Mouse (Mus musculus) CH12.LX (cell line): ENCODE measurements around the gene Cdk2ap2. TPM values are rescaled to one million over a fixed set of nuclear protein-coding genes. Genes with fewer than 3 reads are reported as not detected.

Experiments
- DNase-seq: peaks from one replicate; pipeline ENCODE4 v3.0.0-alpha.2; 2013; ENCODE audit errors: extremely low read depth
- H3K27ac ChIP-seq: 2 replicates; pipeline ENCODE4 v1.5.1; 2012; ENCODE audit warnings: low read depth, mild to moderate bottlenecking, control low read depth, moderate library complexity; ENCODE audit not compliant: insufficient read depth
- H3K27me3 ChIP-seq: replicated peaks from 2 replicates; pipeline ENCODE3; 2012; ENCODE audit warnings: inconsistent platforms
- H3K36me3 ChIP-seq, 2 experiments: replicated peaks in 1 of 2; 2 replicates each; pipeline versions ENCODE3 to v1.6.1; 2012; ENCODE audit warnings: inconsistent platforms in 1 of 2, low read length in 1 of 2, mild to moderate bottlenecking in 1 of 2, mixed read lengths in 1 of 2, moderate library complexity in 1 of 2; ENCODE audit not compliant: control insufficient read depth in 1 of 2, insufficient read depth in 1 of 2
- H3K4me1 ChIP-seq, 2 experiments: 2 replicates each; pipeline ENCODE4 v1.6.1; 2012; ENCODE audit warnings: inconsistent platforms in 1 of 2, moderate library complexity in 1 of 2; ENCODE audit not compliant: insufficient read depth in 2 of 2, control insufficient read depth in 1 of 2
- H3K4me2 ChIP-seq: 2 replicates; pipeline ENCODE4 v1.6.1; 2012; ENCODE audit warnings: low read depth, mild to moderate bottlenecking, control low read depth; ENCODE audit not compliant: poor library complexity, insufficient read depth, severe bottlenecking
- H3K4me3 ChIP-seq, 3 experiments: fragments of 150-350 bp in 1 of 3; sonication (generic) in 1 of 3; replicated peaks in 1 of 3; 2 replicates each; pipeline versions ENCODE3 to v1.5.1; 2011 to 2012; ENCODE audit warnings: low read depth in 2 of 3, low read length in 2 of 3, mild to moderate bottlenecking in 2 of 3, moderate library complexity in 2 of 3, control low read depth in 1 of 3, improper control_type of control experiment in 1 of 3, inconsistent platforms in 1 of 3, mixed read lengths in 1 of 3; ENCODE audit not compliant: poor library complexity in 1 of 3
- H3K79me2 ChIP-seq: replicated peaks from 2 replicates; pipeline ENCODE4 v1.6.1; 2012; ENCODE audit warnings: mild to moderate bottlenecking, moderate library complexity; ENCODE audit not compliant: control insufficient read depth, poor library complexity, insufficient read depth, severe bottlenecking; ENCODE audit errors: extremely low read depth
- H3K9ac ChIP-seq: 2 replicates; pipeline ENCODE4 v1.6.1; 2012; ENCODE audit warnings: low read depth, mild to moderate bottlenecking, control low read depth, moderate library complexity; ENCODE audit not compliant: insufficient read depth
- H3K9me3 ChIP-seq: replicated peaks from 2 replicates; pipeline ENCODE3; 2012; ENCODE audit warnings: low read length, inconsistent platforms, mixed read lengths
- BHLHE40 ChIP-seq: IDR thresholded peaks from 2 replicates; pipeline ENCODE4 v1.6.1; 2011; ENCODE audit warnings: mild to moderate bottlenecking, low read depth, low read length, improper control_type of control experiment
- CHD1 ChIP-seq: IDR thresholded peaks from 2 replicates; pipeline ENCODE4 v1.6.1; 2012; ENCODE audit warnings: low read depth, low read length, improper control_type of control experiment, inconsistent platforms
- CHD2 ChIP-seq: IDR thresholded peaks from 2 replicates; pipeline ENCODE4 v1.6.1; 2011; ENCODE audit warnings: low read length, improper control_type of control experiment
- CTCF ChIP-seq, 2 experiments: IDR thresholded peaks in 1 of 2; conservative IDR thresholded peaks in 1 of 2; 2 replicates each; pipeline ENCODE4 v1.5.1; 2011 to 2012; ENCODE audit warnings: low read depth in 2 of 2, low read length in 2 of 2, improper control_type of control experiment in 1 of 2, inconsistent platforms in 1 of 2, mild to moderate bottlenecking in 1 of 2, moderate library complexity in 1 of 2
- E2F4 ChIP-seq: IDR thresholded peaks from 2 replicates; pipeline ENCODE4 v1.6.1; 2011; ENCODE audit warnings: low read depth, low read length, improper control_type of control experiment; ENCODE audit not compliant: insufficient replicate concordance
- ELF1 ChIP-seq: IDR thresholded peaks from 2 replicates; pipeline ENCODE4 v1.6.1; 2014; ENCODE audit warnings: low read depth, mild to moderate bottlenecking, inconsistent platforms, low read length, improper control_type of control experiment
- EP300 ChIP-seq: IDR thresholded peaks from 2 replicates; pipeline ENCODE4 v1.6.1; 2011; ENCODE audit warnings: low read length, improper control_type of control experiment
- ETS1 ChIP-seq: conservative IDR thresholded peaks from 2 replicates; pipeline ENCODE4 v1.6.1; 2012; ENCODE audit warnings: low read depth, mild to moderate bottlenecking, inconsistent platforms, low read length, improper control_type of control experiment, moderate library complexity
- GABPA ChIP-seq: IDR thresholded peaks from 2 replicates; pipeline ENCODE4 v1.6.1; 2012; ENCODE audit warnings: low read depth, low read length, improper control_type of control experiment, inconsistent platforms; ENCODE audit not compliant: insufficient replicate concordance
- HCFC1 ChIP-seq: IDR thresholded peaks from 2 replicates; pipeline ENCODE4 v1.6.1; 2012; ENCODE audit warnings: low read depth, mild to moderate bottlenecking, inconsistent platforms, low read length, improper control_type of control experiment
- IRF4 ChIP-seq: IDR thresholded peaks from 2 replicates; pipeline ENCODE4 v1.6.1; 2014; ENCODE audit warnings: low read depth, mild to moderate bottlenecking, inconsistent platforms, low read length, improper control_type of control experiment
- JUN ChIP-seq: IDR thresholded peaks from 2 replicates; pipeline ENCODE4 v1.6.1; 2011; ENCODE audit warnings: low read depth, mild to moderate bottlenecking, low read length, improper control_type of control experiment, moderate library complexity; ENCODE audit not compliant: insufficient read depth
- JUND ChIP-seq: conservative IDR thresholded peaks from 2 replicates; pipeline ENCODE4 v1.6.1; 2011; ENCODE audit warnings: low read depth, low read length, improper control_type of control experiment
- KAT2A ChIP-seq: IDR thresholded peaks from 2 replicates; pipeline ENCODE4 v1.6.1; 2012; ENCODE audit warnings: low read length, improper control_type of control experiment, inconsistent platforms; ENCODE audit not compliant: insufficient replicate concordance
- MAFK ChIP-seq: IDR thresholded peaks from 2 replicates; pipeline ENCODE4 v1.6.1; 2011; ENCODE audit warnings: low read length, improper control_type of control experiment; ENCODE audit not compliant: insufficient replicate concordance
- MAZ ChIP-seq: IDR thresholded peaks from 2 replicates; pipeline ENCODE4 v1.6.1; 2012; ENCODE audit warnings: low read depth, mild to moderate bottlenecking, inconsistent platforms, low read length, improper control_type of control experiment, moderate library complexity
- MEF2A ChIP-seq: IDR thresholded peaks from 2 replicates; pipeline ENCODE4 v1.6.1; 2014; ENCODE audit warnings: low read depth, mild to moderate bottlenecking, inconsistent platforms, low read length, improper control_type of control experiment, borderline replicate concordance
- MXI1 ChIP-seq: IDR thresholded peaks from 2 replicates; pipeline ENCODE4 v1.6.1; 2011; ENCODE audit warnings: mild to moderate bottlenecking, low read depth, low read length, improper control_type of control experiment
- MYC ChIP-seq: IDR thresholded peaks from 2 replicates; pipeline ENCODE4 v1.6.1; 2011; ENCODE audit warnings: low read depth, mild to moderate bottlenecking, improper control_type of control experiment, low read length
- NELFE ChIP-seq: IDR thresholded peaks from 2 replicates; pipeline ENCODE4 v1.6.1; 2011; ENCODE audit warnings: low read depth, low read length, improper control_type of control experiment
- NRF1 ChIP-seq: IDR thresholded peaks from 2 replicates; pipeline ENCODE4 v1.6.1; 2014; ENCODE audit warnings: low read depth, mild to moderate bottlenecking, inconsistent platforms, low read length, improper control_type of control experiment, moderate library complexity
- PAX5 ChIP-seq: IDR thresholded peaks from 2 replicates; pipeline ENCODE4 v1.6.1; 2012; ENCODE audit warnings: low read length, inconsistent platforms, mixed read lengths
- POLR2A ChIP-seq: IDR thresholded peaks from 2 replicates; pipeline ENCODE4 v1.6.1; 2011; ENCODE audit warnings: low read depth, mild to moderate bottlenecking, improper control_type of control experiment, low read length
- POLR2AphosphoS2 ChIP-seq: IDR thresholded peaks from 2 replicates; pipeline ENCODE4 v1.6.1; 2011; ENCODE audit warnings: low read depth, low read length, improper control_type of control experiment
- RAD21 ChIP-seq: IDR thresholded peaks from 2 replicates; pipeline ENCODE4 v1.6.1; 2011; ENCODE audit warnings: low read depth, mild to moderate bottlenecking, low read length, improper control_type of control experiment, moderate library complexity
- RCOR1 ChIP-seq: conservative IDR thresholded peaks from 2 replicates; pipeline ENCODE4 v1.6.1; 2012; ENCODE audit warnings: low read depth, mild to moderate bottlenecking, inconsistent platforms, low read length, improper control_type of control experiment
- SIN3A ChIP-seq: IDR thresholded peaks from 2 replicates; pipeline ENCODE4 v1.6.1; 2012; ENCODE audit warnings: low read length, improper control_type of control experiment, inconsistent platforms
- SMC3 ChIP-seq: IDR thresholded peaks from 2 replicates; pipeline ENCODE4 v1.6.1; 2011; ENCODE audit warnings: low read depth, low read length, improper control_type of control experiment
- TBP ChIP-seq: conservative IDR thresholded peaks from 2 replicates; pipeline ENCODE4 v1.6.1; 2011; ENCODE audit warnings: low read depth, low read length, improper control_type of control experiment
- TCF12 ChIP-seq: IDR thresholded peaks from 2 replicates; pipeline ENCODE4 v1.6.1; 2014; ENCODE audit warnings: low read depth, mild to moderate bottlenecking, inconsistent platforms, low read length, improper control_type of control experiment
- UBTF ChIP-seq: IDR thresholded peaks from 2 replicates; pipeline ENCODE4 v1.6.1; 2012; ENCODE audit warnings: low read depth, mild to moderate bottlenecking, inconsistent platforms, low read length, improper control_type of control experiment, moderate library complexity
- USF1 ChIP-seq: IDR thresholded peaks from 2 replicates; pipeline ENCODE4 v1.6.1; 2014; ENCODE audit warnings: low read depth, mild to moderate bottlenecking, inconsistent platforms, low read length, improper control_type of control experiment
- USF2 ChIP-seq: conservative IDR thresholded peaks from 2 replicates; pipeline ENCODE4 v1.6.1; 2011; ENCODE audit warnings: low read depth, low read length, improper control_type of control experiment
- ZC3H11A ChIP-seq: IDR thresholded peaks from 2 replicates; pipeline ENCODE4 v1.6.1; 2012; ENCODE audit warnings: low read depth, mild to moderate bottlenecking, inconsistent platforms, low read length, improper control_type of control experiment
- ZKSCAN1 ChIP-seq: IDR thresholded peaks from 2 replicates; pipeline ENCODE4 v1.6.1; 2012; ENCODE audit warnings: low read depth, inconsistent platforms, low read length, improper control_type of control experiment, borderline replicate concordance
- ZMIZ1 ChIP-seq: IDR thresholded peaks from 2 replicates; pipeline ENCODE4 v1.6.1; 2012; ENCODE audit warnings: low read depth, mild to moderate bottlenecking, inconsistent platforms, low read length, improper control_type of control experiment
- ZNF384 ChIP-seq: IDR thresholded peaks from 2 replicates; pipeline ENCODE4 v1.6.1; 2012; ENCODE audit warnings: low read depth, low read length, improper control_type of control experiment, inconsistent platforms
- dilution Hi-C: fragments of 300-500 bp; cut with MboI; formaldehyde crosslinking; loops from 2 replicates; pipeline ENCODE4 v1.14.3; 2020; ENCODE audit warnings: low sequenced_read_pairs; ENCODE audit not compliant: extremely low pct_unique_long_range_greater_than_20kb, extremely low pct_ligation_motif_present
- in situ Hi-C: fragments of 300-500 bp; cut with MboI; formaldehyde crosslinking; loops from 3 replicates; pipeline ENCODE4 v1.14.3; 2019; ENCODE audit warnings: low sequenced_read_pairs, low pct_ligation_motif_present, low pct_unique_long_range_greater_than_20kb, mixed read lengths
- polyA plus RNA-seq: library from polyadenylated mRNA; unstranded; fragments of >175 nt; gene quantifications from 2 replicates; pipeline ENCODE4 v1.2.1, GENCODE M21; 2012; ENCODE audit warnings: low read depth; ENCODE audit not compliant: insufficient read length
- total RNA-seq, 2 experiments: library from RNA; depleted of rRNA; stranded (reverse); fragments of 300-350 nt in 1 of 2; fragments of >200 nt in 1 of 2; gene quantifications; 2 replicates each; pipeline ENCODE4 v1.2.3; 2012 to 2014

Cdk2ap2 gene
- total and polyA plus RNA-seq, 3 experiments, result 63.4 to 69.5 (median 67.1) TPM

DNA sequence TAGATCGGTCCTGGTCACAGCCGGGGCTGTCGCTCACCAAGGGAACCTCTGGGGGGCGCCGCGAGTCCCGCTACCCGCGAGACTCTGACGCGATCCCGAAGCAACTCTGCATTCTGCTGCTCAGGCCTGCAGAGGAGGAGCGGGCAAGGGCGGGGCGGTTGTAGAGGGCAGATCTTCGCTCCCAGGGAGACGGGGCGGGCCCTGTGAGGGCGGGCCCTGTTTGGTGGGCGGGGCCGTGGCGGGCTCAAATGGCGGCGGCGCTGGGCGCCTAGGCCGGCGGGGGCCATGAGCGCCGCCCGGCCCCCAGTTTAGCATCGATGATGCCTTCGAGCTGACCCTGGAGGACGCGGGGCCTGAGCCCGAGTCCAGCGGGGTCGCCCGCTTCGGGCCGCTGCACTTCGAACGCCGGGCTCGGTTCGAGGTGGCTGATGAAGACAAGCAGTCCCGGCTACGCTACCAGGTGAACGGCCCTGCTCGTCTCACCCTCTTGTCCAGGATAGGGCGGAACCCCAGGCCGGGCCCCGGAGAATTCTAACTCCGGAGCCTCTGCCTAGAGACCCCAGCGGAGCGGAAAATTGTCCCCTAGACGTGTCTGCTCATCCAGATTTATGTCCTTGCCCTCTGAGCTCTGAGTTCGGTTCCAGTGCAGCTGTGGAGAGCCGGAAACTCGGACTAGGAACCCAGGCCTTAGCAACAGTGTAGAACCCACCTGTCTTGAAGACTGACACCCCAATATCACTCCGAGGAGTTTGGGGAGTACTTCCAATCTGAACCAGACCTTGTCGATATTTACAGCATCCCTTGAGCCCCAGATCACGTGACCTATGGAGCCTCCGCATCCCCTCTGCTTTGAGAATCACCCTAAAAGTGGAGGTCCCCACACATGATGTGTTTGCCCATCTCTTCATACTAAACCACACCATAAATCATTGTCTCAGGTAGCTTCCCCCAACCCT is 29.0 kb downstream of the Cdk2ap2 start, which contains the start of gene Aip:
Gene Aip, minus strand, starts transcription at position 118 of the 956 bp plus-strand sequence.
- DNase-seq, result peak; percentile 98
- peak within 1 kb of the TSS; percentile 85 for H3K4me2 ChIP-seq
- peaks cover 27% of the 10 kb centered on the region for H3K79me2 ChIP-seq
- H3K27ac ChIP-seq, result peak within 1 kb of the TSS; percentile 52
- peak within 1 kb of the TSS; percentile 84 to 99 (median 93) for H3K4me3 ChIP-seq
- peaks cover 15 to 31% of the 10 kb centered on the region in 2 experiments for H3K36me3 ChIP-seq
- dilution Hi-C loops (no loop called here), in situ Hi-C loops (loop anchor here (5.0 kb wide), 1 partner anchor 76 kb away; the partner anchor contains the start of gene Rad9a)
- H3K27me3 ChIP-seq, result no peaks in the 10 kb centered on the region
- no peaks in the 10 kb centered on the region for H3K9me3 ChIP-seq
- H3K4me1 ChIP-seq, result peaks cover 14 to 67% of the 10 kb centered on the region in 2 experiments
- peak within 1 kb of the TSS; percentile 88 for H3K9ac ChIP-seq
- TF ChIP-seq POLR2AphosphoS2, result no peak
- TF ChIP-seq CTCF (conservative IDR thresholded peaks at IDR 0.05 in 1 of 2, IDR thresholded peaks at IDR 0.05 in 1 of 2; ENCODE audit: low read depth in 2 of 2, low read length in 2 of 2), result peak in 1 of 2 experiments; percentile 87; a peak in 2 of 4 replicates
- peak; percentile 78 for TF ChIP-seq IRF4
- peak; percentile 91 for TF ChIP-seq BHLHE40
- no peak for TF ChIP-seq ZNF384
- 0 out of 2 replicates have a peak, but pooled peaks have one; percentile 56 for TF ChIP-seq KAT2A
- TF ChIP-seq GABPA, result no peak
- TF ChIP-seq MYC, result no peak; the same call in 1 of the 2 replicates
- 0 out of 2 replicates have a peak, but pooled peaks have one; percentile 80 for TF ChIP-seq ZMIZ1
- TF ChIP-seq RAD21, result peak; percentile 68
- TF ChIP-seq MEF2A, result peak; percentile 65; the same call in 1 of the 2 replicates
- 0 out of 2 replicates have a peak, but pooled peaks have one; percentile 6 for TF ChIP-seq TBP
- TF ChIP-seq CHD1, result no peak
- TF ChIP-seq TCF12, result peak; percentile 70; the same call in 1 of the 2 replicates
- peak; percentile 87 for TF ChIP-seq USF1
- TF ChIP-seq USF2, result peak; percentile 89
- TF ChIP-seq JUN, result no peak
- no peak for TF ChIP-seq ZKSCAN1
- peak; percentile 83 for TF ChIP-seq HCFC1
- peak; percentile 74; the same call in 1 of the 2 replicates for TF ChIP-seq ELF1
- TF ChIP-seq SIN3A, result peak; percentile 93
- TF ChIP-seq JUND, result no peak
- TF ChIP-seq RCOR1, result no peak
- peak; percentile 59; the same call in 1 of the 2 replicates for TF ChIP-seq NELFE
- peak; percentile 58 for TF ChIP-seq NRF1
- no peak for TF ChIP-seq EP300
- TF ChIP-seq MXI1, result peak; percentile 80
- no peak for TF ChIP-seq PAX5
- peak; percentile 98 for TF ChIP-seq CHD2
- 0 out of 2 replicates have a peak, but pooled peaks have one; percentile 24 for TF ChIP-seq ETS1
- peak; percentile 88 for TF ChIP-seq POLR2A
- TF ChIP-seq MAFK, result no peak
- no peak for TF ChIP-seq E2F4
- TF ChIP-seq SMC3, result peak; percentile 74
- no peak for TF ChIP-seq UBTF
- TF ChIP-seq MAZ, result peak; percentile 99
- no peak; the same call in 1 of the 2 replicates for TF ChIP-seq ZC3H11A
